Mouse (Mus musculus): ENCODE measurements around the gene C2cd3. TPM values are rescaled to one million over a fixed set of nuclear protein-coding genes. Genes with fewer than 3 reads are reported as not detected.

Gene C2cd3
- polyA plus RNA-seq, 1 experiment, result 18.1 TPM

- Histone ChIP-seq H3K27ac (ENCODE audit: control insufficient read depth, insufficient read depth, low read depth, low read length, poor library complexity) (no peak overlapping the region), H3K4me1 (ENCODE audit: control insufficient read depth, insufficient read depth, low read length) (no peaks in the 10 kb centered on the region; the same call in 1 of the 2 replicates), H3K4me3 (replicated peaks; ENCODE audit: control insufficient read depth, low read depth, low read length) (no peak overlapping the region)
- TF ChIP-seq CTCF (IDR thresholded peaks at IDR 0.05; ENCODE audit: control insufficient read depth, insufficient read depth, low read length), result no peak
- TF ChIP-seq POLR2A (IDR thresholded peaks at IDR 0.05; ENCODE audit: borderline replicate concordance, control insufficient read depth, low read depth, low read length), result no peak
- WGBS, result 98% methylated on average over 2 of the region's 2 CpGs
Measured at GRCm38 (mm10) chr7:100388174-100388573, 16.1 kb downstream of the C2cd3 start.

DNA sequence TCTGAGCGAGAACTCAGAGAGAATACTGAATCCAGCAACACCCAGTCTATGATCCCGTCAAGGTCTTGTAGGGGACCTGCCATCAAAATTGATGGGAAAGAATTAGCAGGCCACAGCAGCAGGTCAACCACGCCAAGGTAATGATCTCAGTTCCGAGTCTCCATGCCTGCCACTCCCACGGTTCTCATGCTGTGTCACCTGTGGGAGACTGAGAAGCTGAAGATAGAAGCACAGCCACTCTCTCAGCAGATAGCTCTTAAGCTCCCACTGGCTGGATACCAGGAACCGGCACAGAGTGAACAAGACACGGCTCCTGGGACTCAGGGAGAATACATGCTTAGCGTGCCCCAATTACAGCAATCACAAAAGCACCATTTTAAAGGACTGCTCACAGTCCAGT is 18.1 kb downstream of the C2cd3 start:
- H3K4me3 ChIP-seq (replicated peaks; ENCODE audit: control insufficient read depth, low read depth, low read length), result no peak overlapping the region
- 91% methylated on average over 8 of the region's 8 CpGs for WGBS
- no peak overlapping the region for H3K27ac ChIP-seq (ENCODE audit: control insufficient read depth, insufficient read depth, low read depth, low read length, poor library complexity)
- TF ChIP-seq POLR2A (IDR thresholded peaks at IDR 0.05; ENCODE audit: borderline replicate concordance, control insufficient read depth, low read depth, low read length) (no peak), CTCF (IDR thresholded peaks at IDR 0.05; ENCODE audit: control insufficient read depth, insufficient read depth, low read length) (no peak)
- H3K4me1 ChIP-seq (ENCODE audit: control insufficient read depth, insufficient read depth, low read length), result no peaks in the 10 kb centered on the region

DNA sequence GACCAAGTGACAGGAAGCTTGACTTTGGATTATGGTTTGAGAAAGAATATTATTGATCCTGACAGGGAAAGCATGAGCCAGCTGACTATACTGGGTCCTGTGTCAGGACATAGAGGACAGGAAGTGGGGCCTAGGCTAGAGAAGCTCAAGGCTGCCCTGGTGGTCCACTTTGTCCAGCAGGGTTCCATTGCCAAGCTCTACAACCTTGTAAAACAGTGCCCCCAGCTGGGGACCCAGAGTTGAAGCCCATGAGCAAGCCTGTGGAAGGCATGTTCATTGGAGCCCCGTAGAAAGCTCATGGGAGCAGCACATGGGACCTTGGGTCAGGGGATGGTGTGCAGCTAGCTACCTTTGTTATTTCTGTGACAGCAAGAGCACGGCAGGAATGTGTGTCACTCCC is 20.2 kb downstream of the C2cd3 start:
- no peak overlapping the region for H3K4me3 ChIP-seq (replicated peaks; ENCODE audit: control insufficient read depth, low read depth, low read length)
- H3K4me1 ChIP-seq (ENCODE audit: control insufficient read depth, insufficient read depth, low read length), result no peaks in the 10 kb centered on the region
- whole genome bisulfite sequencing, result 88% methylated on average over 2 of the region's 2 CpGs
- TF ChIP-seq CTCF (IDR thresholded peaks at IDR 0.05; ENCODE audit: control insufficient read depth, insufficient read depth, low read length) (no peak), POLR2A (IDR thresholded peaks at IDR 0.05; ENCODE audit: borderline replicate concordance, control insufficient read depth, low read depth, low read length) (no peak)
- no peak overlapping the region for H3K27ac ChIP-seq (ENCODE audit: control insufficient read depth, insufficient read depth, low read depth, low read length, poor library complexity)

DNA sequence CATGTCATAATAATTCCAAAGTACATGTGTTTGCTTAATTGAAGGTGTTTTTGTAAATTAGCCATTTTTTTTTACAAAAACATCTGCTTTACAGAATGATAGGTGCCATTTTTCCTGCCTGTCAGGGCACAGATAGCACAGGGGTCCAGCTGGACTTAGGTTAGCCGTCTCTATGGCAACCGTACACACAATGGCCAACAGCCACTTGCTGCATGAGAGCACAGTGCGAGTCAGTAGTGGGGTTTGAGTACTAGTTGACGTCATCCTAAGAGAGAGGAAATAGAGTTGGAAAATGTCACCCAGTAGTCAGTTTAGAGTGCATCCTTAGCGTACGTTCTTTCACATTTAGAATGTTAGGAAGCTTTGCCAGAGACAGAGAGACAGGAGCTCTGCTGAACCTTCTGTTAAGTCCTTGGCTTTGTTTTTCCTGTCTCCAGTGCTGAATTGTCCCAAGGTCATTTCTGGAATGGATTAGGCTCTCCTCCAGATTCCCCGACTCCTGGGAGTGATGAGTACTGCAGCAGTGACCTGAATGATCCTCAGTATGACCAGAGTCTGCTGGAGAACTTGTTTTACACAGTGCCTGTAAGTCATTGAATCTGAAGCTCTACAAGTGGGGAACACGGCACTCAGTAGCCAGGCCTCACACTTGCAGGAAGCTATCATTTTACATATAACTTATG is 27.3 kb downstream of the C2cd3 start:
- Histone ChIP-seq H3K4me1 (ENCODE audit: control insufficient read depth, insufficient read depth, low read length) (no peaks in the 10 kb centered on the region), H3K27ac (ENCODE audit: control insufficient read depth, insufficient read depth, low read depth, low read length, poor library complexity) (no peak overlapping the region), H3K4me3 (replicated peaks; ENCODE audit: control insufficient read depth, low read depth, low read length) (no peak overlapping the region)
- WGBS, result 89% methylated on average over 8 of the region's 8 CpGs
- TF ChIP-seq POLR2A (IDR thresholded peaks at IDR 0.05; ENCODE audit: borderline replicate concordance, control insufficient read depth, low read depth, low read length) (no peak), CTCF (IDR thresholded peaks at IDR 0.05; ENCODE audit: control insufficient read depth, insufficient read depth, low read length) (no peak)

DNA sequence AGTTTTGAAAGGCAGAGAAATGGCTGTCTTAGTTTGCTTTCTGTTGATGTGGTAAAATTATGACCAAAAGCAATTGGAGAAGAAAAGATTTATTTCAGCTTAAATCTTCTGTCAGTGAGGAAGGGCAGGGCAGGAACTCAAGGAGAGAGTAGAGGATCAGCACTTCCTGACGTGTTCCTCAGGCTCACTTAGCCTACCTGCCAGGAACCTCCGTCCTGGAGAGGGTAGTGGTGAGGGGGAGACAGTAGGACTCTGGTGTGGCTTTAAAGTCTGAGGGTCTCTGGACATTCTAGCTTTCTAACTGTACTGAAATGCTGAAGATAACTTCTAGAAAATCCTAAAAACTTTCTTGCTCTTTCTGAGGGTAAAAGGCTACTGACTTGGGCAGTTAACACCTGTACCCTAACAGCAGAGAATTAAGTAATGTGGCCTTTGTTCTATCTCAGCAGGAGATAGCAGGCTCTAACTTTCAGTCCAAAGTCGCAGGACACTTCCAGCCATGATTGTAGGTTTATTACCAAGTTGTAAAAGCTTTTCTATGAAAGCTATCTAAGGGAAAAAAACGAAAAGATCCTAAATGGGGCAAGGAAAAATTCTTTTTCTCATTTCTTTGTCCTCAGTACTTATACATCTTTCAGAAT is 29.0 kb downstream of the C2cd3 start:
- TF ChIP-seq CTCF (IDR thresholded peaks at IDR 0.05; ENCODE audit: control insufficient read depth, insufficient read depth, low read length) (no peak), POLR2A (IDR thresholded peaks at IDR 0.05; ENCODE audit: borderline replicate concordance, control insufficient read depth, low read depth, low read length) (no peak)
- 82% methylated on average over 4 of the region's 4 CpGs for WGBS
- Histone ChIP-seq H3K4me3 (replicated peaks; ENCODE audit: control insufficient read depth, low read depth, low read length) (no peak overlapping the region), H3K4me1 (ENCODE audit: control insufficient read depth, insufficient read depth, low read length) (no peaks in the 10 kb centered on the region), H3K27ac (ENCODE audit: control insufficient read depth, insufficient read depth, low read depth, low read length, poor library complexity) (no peak overlapping the region)

DNA sequence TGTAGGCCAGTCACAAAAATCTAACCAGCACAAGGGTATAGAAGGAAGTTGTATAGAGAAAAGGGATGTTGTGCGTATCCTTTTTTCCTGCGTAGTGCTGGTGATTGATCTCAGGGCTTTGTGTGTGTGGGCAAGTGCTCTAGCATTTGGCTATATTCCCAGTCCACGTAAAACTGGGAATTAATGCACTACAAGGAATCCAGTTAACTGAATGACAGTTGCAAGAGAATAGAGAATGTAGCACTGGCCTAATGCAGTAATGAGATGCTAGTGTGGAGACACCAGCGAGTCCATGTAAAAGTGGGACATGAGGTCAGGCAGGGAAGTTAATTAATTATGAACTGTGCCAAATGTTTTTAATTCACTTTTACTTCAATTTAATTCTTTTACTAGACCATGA is 30.7 kb downstream of the C2cd3 start:
- Histone ChIP-seq H3K4me1 (ENCODE audit: control insufficient read depth, insufficient read depth, low read length) (no peaks in the 10 kb centered on the region), H3K4me3 (replicated peaks; ENCODE audit: control insufficient read depth, low read depth, low read length) (no peak overlapping the region), H3K27ac (ENCODE audit: control insufficient read depth, insufficient read depth, low read depth, low read length, poor library complexity) (no peak overlapping the region)
- TF ChIP-seq POLR2A (IDR thresholded peaks at IDR 0.05; ENCODE audit: borderline replicate concordance, control insufficient read depth, low read depth, low read length) (no peak), CTCF (IDR thresholded peaks at IDR 0.05; ENCODE audit: control insufficient read depth, insufficient read depth, low read length) (no peak)
- WGBS, result 91% methylated on average over 4 of the region's 4 CpGs

DNA sequence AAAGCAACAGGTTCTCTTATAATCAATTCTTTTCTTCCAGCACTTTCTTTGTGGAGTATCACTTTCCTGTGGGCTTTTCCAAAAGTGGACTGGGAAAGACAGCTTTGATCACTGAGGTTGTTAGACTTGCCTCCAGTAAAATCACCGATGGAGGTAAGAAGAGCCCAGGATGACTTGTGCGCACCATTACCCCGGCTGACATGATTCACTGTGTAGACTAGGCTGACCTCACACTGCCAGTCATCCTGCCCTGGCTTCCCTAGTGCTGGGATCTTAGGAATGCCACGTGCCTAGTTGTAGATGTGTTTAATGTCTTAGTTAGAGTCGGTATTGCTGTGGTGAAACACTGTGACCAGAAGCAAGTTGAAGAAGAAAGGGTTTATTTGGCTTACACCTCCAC is 35.6 kb downstream of the C2cd3 start:
- no peak overlapping the region for H3K27ac ChIP-seq (ENCODE audit: control insufficient read depth, insufficient read depth, low read depth, low read length, poor library complexity)
- TF ChIP-seq POLR2A (IDR thresholded peaks at IDR 0.05; ENCODE audit: borderline replicate concordance, control insufficient read depth, low read depth, low read length) (no peak), CTCF (IDR thresholded peaks at IDR 0.05; ENCODE audit: control insufficient read depth, insufficient read depth, low read length) (no peak)
- H3K4me3 ChIP-seq (replicated peaks; ENCODE audit: control insufficient read depth, low read depth, low read length), result no peak overlapping the region
- 93% methylated on average over 5 of the region's 5 CpGs for WGBS
- no peaks in the 10 kb centered on the region for H3K4me1 ChIP-seq (ENCODE audit: control insufficient read depth, insufficient read depth, low read length)

DNA sequence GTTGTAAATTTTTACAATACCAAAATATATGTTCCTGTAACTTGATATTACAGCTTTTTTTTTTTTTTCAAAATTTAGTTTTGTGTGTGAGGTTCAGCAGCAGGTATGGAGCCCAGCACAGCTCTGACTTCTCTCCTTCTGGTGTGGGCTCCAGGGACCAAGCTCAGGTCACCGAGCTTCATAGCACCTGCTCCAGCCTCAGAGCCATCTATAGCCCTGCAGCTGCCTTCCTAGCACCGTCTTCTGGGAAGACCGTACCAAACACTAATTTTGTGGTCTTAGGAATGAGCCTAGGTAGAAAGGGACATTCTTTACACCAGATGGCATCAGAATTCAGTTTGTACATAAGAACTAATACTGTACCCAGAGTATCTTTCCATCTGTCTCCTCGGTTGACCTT is 36.7 kb downstream of the C2cd3 start:
- no peak for TF ChIP-seq CTCF (IDR thresholded peaks at IDR 0.05; ENCODE audit: control insufficient read depth, insufficient read depth, low read length)
- TF ChIP-seq POLR2A (IDR thresholded peaks at IDR 0.05; ENCODE audit: borderline replicate concordance, control insufficient read depth, low read depth, low read length), result no peak
- Histone ChIP-seq H3K4me3 (replicated peaks; ENCODE audit: control insufficient read depth, low read depth, low read length) (no peak overlapping the region), H3K27ac (ENCODE audit: control insufficient read depth, insufficient read depth, low read depth, low read length, poor library complexity) (no peak overlapping the region), H3K4me1 (ENCODE audit: control insufficient read depth, insufficient read depth, low read length) (no peaks in the 10 kb centered on the region)
- 90% methylated on average over 4 of the region's 4 CpGs for WGBS
